Mouse (Mus musculus) small intestine, adult 2 months (tissue): ENCODE measurements around the gene Nek2.

Source experiments
- CTCF ChIP-seq: fragments of 200-500 bp; IDR thresholded peaks from 2 replicates; pipeline ENCODE4 v1.5.1; 2012; ENCODE audit warnings: low read depth, mild to moderate bottlenecking, control low read depth, inconsistent platforms, low read length, moderate library complexity, mixed read lengths; ENCODE audit not compliant: insufficient replicate concordance, insufficient read length; ENCODE audit errors: extremely low read depth
- POLR2A ChIP-seq: fragments of 200-500 bp; IDR thresholded peaks from 2 replicates; pipeline ENCODE4 v1.6.1; 2012; ENCODE audit warnings: low read depth, mild to moderate bottlenecking, control low read depth, inconsistent platforms, low read length, moderate library complexity

GRCm38 (mm10) chr1:191875683-191876305 is 54.5 kb downstream of the Nek2 start:
- TF ChIP-seq POLR2A (no peak), CTCF (no peak)
